Comparison of ENCODE assay signal across 22 mouse cellular contexts in genomic region chr7:124607061-124607460, GRCm38 (mm10).
DNase-seq lines count a peak whose midpoint lies in the region; ATAC-seq and TF ChIP-seq lines count a peak whose summit lies in the region.
"Had no signal": no experiment of that assay in that cellular context is flagged by ENCODE, and none has a peak within 500 bp of the region (broad histone marks: within the 10 kb centered on the region; RNA-seq: fewer than 3 reads in every experiment).

No protein-coding gene starts in this region.

- H3K27ac ChIP-seq in intestine, embryonic 15.5 days: no peak overlapping the region
- H3K27ac ChIP-seq in intestine, postnatal 0 days (ENCODE audit: low read depth, low read length): no peak overlapping the region
- no peak overlapping the region for H3K27ac ChIP-seq in stomach, embryonic 14.5 days (ENCODE audit: low read length)
- no peak overlapping the region for H3K27ac ChIP-seq in stomach, postnatal 0 days (replicated peaks)
- H3K27ac ChIP-seq in intestine, embryonic 16.5 days (ENCODE audit: low read length): no peak overlapping the region; the same call in 1 of the 2 replicates

- no peak for TF ChIP-seq EP300 in stomach, postnatal 0 days (optimal IDR thresholded peaks at IDR 0.05)

- no peaks in the 10 kb centered on the region for H3K9me3 ChIP-seq in intestine, embryonic 15.5 days
- H3K9me3 ChIP-seq in intestine, postnatal 0 days (ENCODE audit: control insufficient read depth): no peaks in the 10 kb centered on the region
- no peaks in the 10 kb centered on the region for H3K9me3 ChIP-seq in stomach, embryonic 14.5 days (ENCODE audit: control insufficient read depth, low read depth, low read length)
- H3K9me3 ChIP-seq in stomach, postnatal 0 days (ENCODE audit: control insufficient read depth, low read length): no peaks in the 10 kb centered on the region
- no peaks in the 10 kb centered on the region for H3K9me3 ChIP-seq in intestine, embryonic 16.5 days (ENCODE audit: control insufficient read depth, low read length)

- H3K9ac ChIP-seq in intestine, embryonic 15.5 days: no peak overlapping the region
- no peak overlapping the region for H3K9ac ChIP-seq in intestine, postnatal 0 days (ENCODE audit: low read depth, low read length)
- H3K9ac ChIP-seq in stomach, embryonic 14.5 days (replicated peaks; ENCODE audit: low read depth, low read length): no peak overlapping the region
- H3K9ac ChIP-seq in stomach, postnatal 0 days (ENCODE audit: low read length): no peak overlapping the region
- H3K9ac ChIP-seq in intestine, embryonic 16.5 days (ENCODE audit: low read depth, low read length): no peak overlapping the region

- H3K4me1 ChIP-seq in intestine, embryonic 15.5 days (replicated peaks): no peaks in the 10 kb centered on the region
- 0 out of 2 replicates have a peak, but pooled peaks cover 6% of the 10 kb centered on the region for H3K4me1 ChIP-seq in intestine, postnatal 0 days (replicated peaks; ENCODE audit: control insufficient read depth, insufficient read depth, low read length)
- H3K4me1 ChIP-seq in stomach, embryonic 14.5 days (ENCODE audit: control insufficient read depth, insufficient read depth, low read length): no peaks in the 10 kb centered on the region
- H3K4me1 ChIP-seq in stomach, postnatal 0 days (replicated peaks; ENCODE audit: control insufficient read depth, insufficient read depth): no peaks in the 10 kb centered on the region
- H3K4me1 ChIP-seq in intestine, embryonic 16.5 days (ENCODE audit: control insufficient read depth, insufficient read depth, low read length): no peaks in the 10 kb centered on the region

- TF ChIP-seq CTCF in intestine, postnatal 0 days (IDR thresholded peaks at IDR 0.05; ENCODE audit: low read depth): no peak
- TF ChIP-seq CTCF in stomach, postnatal 0 days (IDR thresholded peaks at IDR 0.05; ENCODE audit: low read depth): no peak

- DNase-seq in stomach, postnatal 0 days (ENCODE audit: low spot score): no peak
- peak; percentile 4 for DNase-seq in 416B (ENCODE audit: low read depth)
- DNase-seq in left cerebral cortex, postnatal 25 days (ENCODE audit: low spot score in 2 of 2): no peak
- no peak for DNase-seq in left cerebral cortex, postnatal 36 days (ENCODE audit: low spot score in 2 of 2)
- DNase-seq: adrenal gland, adult 2 months; adrenal gland, adult 8-10 months; adrenal gland, postnatal 10 days; adrenal gland, postnatal 14 days; adrenal gland, postnatal 25 days; adrenal gland, postnatal 36 days; B cell, adult 2 months; cerebellum, adult 11 months; cerebellum, adult 11-12 months; cerebellum, adult 18-20 months had no signal

- ATAC-seq in intestine, embryonic 15.5 days: peak; percentile 76
- ATAC-seq in intestine, postnatal 0 days: no peak; the same call in 1 of the 2 replicates
- ATAC-seq in stomach, embryonic 14.5 days (ENCODE audit: insufficient number of reproducible peaks, insufficient read depth, low FRiP score, low read depth): peak; percentile 28; the same call in 1 of the 2 replicates
- ATAC-seq in stomach, postnatal 0 days (ENCODE audit: low FRiP score, low TSS enrichment): no peak
- peak; percentile 83 for ATAC-seq in intestine, embryonic 16.5 days
- ATAC-seq: activated CD4-positive, CD25-positive, alpha-beta regulatory T cell, adult 4 months; CD4-positive, CD25-positive, alpha-beta regulatory T cell, adult 4 months; Patski had no signal

- no peak overlapping the region for H3K4me2 ChIP-seq in intestine, embryonic 15.5 days (replicated peaks)
- no peak overlapping the region for H3K4me2 ChIP-seq in intestine, postnatal 0 days (replicated peaks; ENCODE audit: low read depth)
- H3K4me2 ChIP-seq in stomach, embryonic 14.5 days (replicated peaks; ENCODE audit: low read depth, low read length): no peak overlapping the region
- H3K4me2 ChIP-seq in stomach, postnatal 0 days (replicated peaks; ENCODE audit: low read depth): no peak overlapping the region
- H3K4me2 ChIP-seq in intestine, embryonic 16.5 days (ENCODE audit: low read depth, low read length): no peak overlapping the region

- H3K4me3 ChIP-seq in intestine, embryonic 15.5 days (replicated peaks): no peak overlapping the region
- no peak overlapping the region for H3K4me3 ChIP-seq in intestine, postnatal 0 days (ENCODE audit: low read depth, low read length)
- no peak overlapping the region for H3K4me3 ChIP-seq in stomach, embryonic 14.5 days (ENCODE audit: low read depth, low read length)
- H3K4me3 ChIP-seq in stomach, postnatal 0 days (ENCODE audit: low read depth, low read length): no peak overlapping the region
- no peak overlapping the region for H3K4me3 ChIP-seq in intestine, embryonic 16.5 days (ENCODE audit: low read length)

- H3K36me3 ChIP-seq in intestine, embryonic 15.5 days: no peaks in the 10 kb centered on the region
- H3K36me3 ChIP-seq in intestine, postnatal 0 days (ENCODE audit: control insufficient read depth, insufficient read depth): no peaks in the 10 kb centered on the region
- H3K36me3 ChIP-seq in stomach, embryonic 14.5 days (ENCODE audit: control insufficient read depth, insufficient read depth, low read length): no peaks in the 10 kb centered on the region
- no peaks in the 10 kb centered on the region for H3K36me3 ChIP-seq in stomach, postnatal 0 days (ENCODE audit: control insufficient read depth, insufficient read depth, low read length)
- no peaks in the 10 kb centered on the region for H3K36me3 ChIP-seq in intestine, embryonic 16.5 days (ENCODE audit: control insufficient read depth, insufficient read depth, low read length)
- H3K36me3 ChIP-seq: G1E had no signal

- intact Hi-C loops in left cerebral cortex, postnatal 25 days (cut with DNase I): no loop called here
- intact Hi-C loops in left cerebral cortex, postnatal 36 days (cut with DNase I): no loop called here

- no peaks in the 10 kb centered on the region for H3K27me3 ChIP-seq in intestine, embryonic 15.5 days (replicated peaks)
- H3K27me3 ChIP-seq in intestine, postnatal 0 days (replicated peaks; ENCODE audit: control insufficient read depth, insufficient read depth, low read length): no peaks in the 10 kb centered on the region
- H3K27me3 ChIP-seq in stomach, embryonic 14.5 days (ENCODE audit: control insufficient read depth, insufficient read depth, low read length): no peaks in the 10 kb centered on the region
- H3K27me3 ChIP-seq in stomach, postnatal 0 days (ENCODE audit: control insufficient read depth, insufficient read depth, low read length): no peaks in the 10 kb centered on the region
- no peaks in the 10 kb centered on the region for H3K27me3 ChIP-seq in intestine, embryonic 16.5 days (replicated peaks; ENCODE audit: control insufficient read depth, insufficient read depth, low read length)
- H3K27me3 ChIP-seq: Patski had no signal

Comparison
In these comparisons a context has a peak if more than half of its experiments do, and no peak if none do; other contexts are left out.
1. ATAC-seq: peak in intestine, embryonic 15.5 days (single experiment), stomach, embryonic 14.5 days (single experiment) and intestine, embryonic 16.5 days (single experiment); none in intestine, postnatal 0 days (single experiment) and stomach, postnatal 0 days (single experiment).